Mouse (Mus musculus) thymus, adult 2 months (tissue): ENCODE data around the gene Ptk6.

Experiments used
- CTCF ChIP-seq: fragments of 200-500 bp; IDR thresholded peaks from 2 replicates; pipeline ENCODE4 v1.5.1; 2012; ENCODE audit warnings: mild to moderate bottlenecking, control low read depth, low read length, moderate library complexity, borderline replicate concordance; ENCODE audit not compliant: control insufficient read depth, poor library complexity, insufficient read depth; ENCODE audit errors: extremely low read depth
- POLR2A ChIP-seq: fragments of 200-500 bp; IDR thresholded peaks from 2 replicates; pipeline ENCODE4 v1.6.1; 2012; ENCODE audit warnings: mild to moderate bottlenecking, low read length, control low read depth, moderate library complexity; ENCODE audit not compliant: control insufficient read depth, poor library complexity, insufficient read depth; ENCODE audit errors: extremely low read depth

- TF ChIP-seq CTCF (no peak), POLR2A (no peak)
Measured at GRCm38 (mm10) chr2:181224994-181225393, 22.4 kb upstream of the Ptk6 start.
